Mouse (Mus musculus): ENCODE results near the gene Cpne5. TPM values are rescaled to one million over a fixed set of nuclear protein-coding genes. Genes with fewer than 3 reads are reported as not detected.

The Cpne5 gene
- total RNA-seq, 2 experiments from 2014 or later, result 2.8 to 4.6 TPM

GRCm38 (mm10) chr17:29213381-29214192 is 24.4 kb downstream of the Cpne5 start:
- intact Hi-C loops (cut with DNase I), result no loop called here
- no peak for DNase-seq

- DNase-seq, result no peak
- intact Hi-C loops (cut with DNase I), result no loop called here
Measured at GRCm38 (mm10) chr17:29211836-29212235, 26.1 kb downstream of the Cpne5 start.

GRCm38 (mm10) chr17:29210037-29210436 is 27.9 kb downstream of the Cpne5 start:
- no peak for DNase-seq
- intact Hi-C loops (cut with DNase I), result no loop called here

- intact Hi-C loops (cut with DNase I), result no loop called here
- no peak for DNase-seq
Measured at GRCm38 (mm10) chr17:29206052-29206451, 31.9 kb downstream of the Cpne5 start.

GRCm38 (mm10) chr17:29202604-29203003 is 35.4 kb downstream of the Cpne5 start:
- intact Hi-C loops (cut with DNase I), result no loop called here
- no peak for DNase-seq

- no peak for DNase-seq
- intact Hi-C loops (cut with DNase I), result no loop called here
Measured at GRCm38 (mm10) chr17:29199821-29200220, 38.1 kb downstream of the Cpne5 start.

GRCm38 (mm10) chr17:29199151-29199800 is 38.7 kb downstream of the Cpne5 start:
- DNase-seq, result no peak

GRCm38 (mm10) chr17:29195579-29195978 is 42.4 kb downstream of the Cpne5 start:
- intact Hi-C loops (cut with DNase I), result no loop called here
- no peak for DNase-seq

More at GRCm38 (mm10) chr17:29199151-29199800, 38.7 kb downstream of the Cpne5 start:
- intact Hi-C loops (cut with DNase I), result no loop called here

- intact Hi-C loops (cut with DNase I), result no loop called here
- no peak for DNase-seq
Measured at GRCm38 (mm10) chr17:29188989-29189388, 49.0 kb downstream of the Cpne5 start.

GRCm38 (mm10) chr17:29186989-29187859 is 50.7 kb downstream of the Cpne5 start:
- no peak for DNase-seq
- intact Hi-C loops (cut with DNase I), result no loop called here

- intact Hi-C loops (cut with DNase I), result no loop called here
- DNase-seq, result no peak
Measured at GRCm38 (mm10) chr17:29185376-29186046, 52.5 kb downstream of the Cpne5 start.

GRCm38 (mm10) chr17:29183162-29183561 is 54.8 kb downstream of the Cpne5 start:
- no peak for DNase-seq
- intact Hi-C loops (cut with DNase I), result no loop called here

- DNase-seq, result no peak
- intact Hi-C loops (cut with DNase I), result no loop called here
Measured at GRCm38 (mm10) chr17:29181751-29182150, 56.2 kb downstream of the Cpne5 start.

GRCm38 (mm10) chr17:29180406-29181127 is 57.4 kb downstream of the Cpne5 start:
- intact Hi-C loops (cut with DNase I), result no loop called here
- no peak for DNase-seq

- intact Hi-C loops (cut with DNase I), result loop anchor here (5.0 kb wide), 1 partner anchor 332 kb away; no protein-coding TSS in a partner anchor
Measured at GRCm38 (mm10) chr17:29179917-29180316, 58.0 kb downstream of the Cpne5 start.

GRCm38 (mm10) chr17:29178503-29179059 is 59.4 kb downstream of the Cpne5 start:
- DNase-seq, result no peak
- intact Hi-C loops (cut with DNase I), result loop anchor here (5.0 kb wide), 1 partner anchor 334 kb away; no protein-coding TSS in a partner anchor

More at GRCm38 (mm10) chr17:29179917-29180316, 58.0 kb downstream of the Cpne5 start:
- no peak for DNase-seq

- intact Hi-C loops (cut with DNase I), result loop anchor here (1.0 to 5.0 kb wide), 3 partner anchors 70 to 336 kb away; no protein-coding TSS in a partner anchor
- DNase-seq, result peak; percentile 66 to 67
Measured at GRCm38 (mm10) chr17:29176391-29177267, 61.3 kb downstream of the Cpne5 start.

GRCm38 (mm10) chr17:29175693-29176092 is 62.3 kb downstream of the Cpne5 start:
- DNase-seq, result no peak
- intact Hi-C loops (cut with DNase I), result loop anchor here (2.0 to 5.0 kb wide), 2 partner anchors 195 to 337 kb away; no protein-coding TSS in a partner anchor

All from heart, postnatal 36 days (tissue).